Mouse (Mus musculus): ENCODE measurements at regions not wholly inside any gene's neighbourhood (a gene's known extent, or its start where the extent isn't known, plus 50 kb on each side); places are given as distances from the start of the nearest gene placed in this dataset.

DNA sequence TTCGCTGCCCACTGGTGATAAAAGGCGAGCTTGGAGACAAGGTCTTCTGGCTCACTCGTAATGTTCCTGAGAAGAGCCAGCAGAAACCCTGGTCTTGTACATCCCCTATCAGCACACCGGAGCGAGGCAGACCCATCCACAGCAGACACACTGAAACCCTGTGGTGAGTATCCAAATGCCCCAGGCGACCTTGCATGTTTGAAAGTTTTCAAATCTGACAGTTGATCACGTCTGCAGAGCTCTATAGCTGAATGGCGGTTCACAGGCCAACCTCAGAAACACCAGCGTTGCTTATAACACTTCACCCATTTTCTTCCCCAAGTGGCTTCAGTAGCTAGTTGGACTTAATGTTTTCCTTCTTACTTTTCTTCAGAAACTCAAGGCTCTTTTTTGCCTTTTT, 112.6 kb upstream of the Eomes start:
- DNase-seq (ENCODE audit: low spot score, missing footprints): no peak
- Histone ChIP-seq H3K27ac (ENCODE audit: low read depth, low read length) (no peak overlapping the region), H3K9me3 (ENCODE audit: control insufficient read depth, low read length) (no peaks in the 10 kb centered on the region), H3K27me3 (ENCODE audit: control insufficient read depth, insufficient read depth, low read length) (no peaks in the 10 kb centered on the region), H3K4me3 (ENCODE audit: low read depth, low read length) (no peak overlapping the region), H3K4me2 (no peak overlapping the region), H3K4me1 (ENCODE audit: control insufficient read depth, insufficient read depth, low read length) (no peaks in the 10 kb centered on the region), H3K9ac (ENCODE audit: low read length) (no peak overlapping the region), H3K36me3 (ENCODE audit: control insufficient read depth, insufficient read depth, low read length) (no peaks in the 10 kb centered on the region)
- WGBS: 85% methylated on average over 9 of the region's 9 CpGs
- no peak for ATAC-seq (ENCODE audit: low FRiP score)

GRCm38 (mm10) chr9:118367314-118367713, 110.7 kb upstream of the Eomes start:
- Histone ChIP-seq H3K4me2 (no peak overlapping the region), H3K36me3 (ENCODE audit: control insufficient read depth, insufficient read depth, low read length) (no peaks in the 10 kb centered on the region), H3K27ac (ENCODE audit: low read depth, low read length) (no peak overlapping the region), H3K27me3 (ENCODE audit: control insufficient read depth, insufficient read depth, low read length) (no peaks in the 10 kb centered on the region), H3K9ac (ENCODE audit: low read length) (no peak overlapping the region), H3K4me1 (ENCODE audit: control insufficient read depth, insufficient read depth, low read length) (no peaks in the 10 kb centered on the region), H3K9me3 (ENCODE audit: control insufficient read depth, low read length) (no peaks in the 10 kb centered on the region), H3K4me3 (ENCODE audit: low read depth, low read length) (no peak overlapping the region)
- DNase-seq (ENCODE audit: low spot score, missing footprints): no peak
- 96% methylated on average over 4 of the region's 4 CpGs for WGBS
- ATAC-seq (ENCODE audit: low FRiP score): no peak

DNA sequence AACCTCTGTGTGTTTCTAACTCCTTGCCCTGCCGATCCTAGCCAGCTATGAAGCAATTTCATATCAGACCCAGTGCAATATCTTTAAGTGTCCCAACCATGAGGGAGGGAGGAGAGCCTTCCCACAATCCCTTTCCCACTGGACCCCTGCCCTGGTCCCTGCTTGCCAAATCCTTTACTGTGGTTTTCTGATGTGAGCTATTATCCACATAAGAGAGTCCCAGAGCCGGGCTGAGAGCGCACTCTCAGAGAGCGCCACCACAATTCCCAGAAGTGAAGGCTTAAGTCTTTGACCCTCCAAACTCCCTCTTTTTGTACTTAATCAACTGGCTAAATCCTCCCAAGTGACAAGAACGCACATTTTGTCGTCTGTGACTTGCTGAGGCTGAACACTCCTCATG, 107.4 kb upstream of the Eomes start:
- 58% methylated on average over 6 of the region's 6 CpGs for WGBS
- Histone ChIP-seq H3K9ac (ENCODE audit: low read length) (no peak overlapping the region), H3K9me3 (ENCODE audit: control insufficient read depth, low read length) (no peaks in the 10 kb centered on the region), H3K27me3 (ENCODE audit: control insufficient read depth, insufficient read depth, low read length) (no peaks in the 10 kb centered on the region), H3K27ac (ENCODE audit: low read depth, low read length) (no peak overlapping the region), H3K4me1 (ENCODE audit: control insufficient read depth, insufficient read depth, low read length) (no peaks in the 10 kb centered on the region), H3K4me2 (no peak overlapping the region), H3K36me3 (ENCODE audit: control insufficient read depth, insufficient read depth, low read length) (no peaks in the 10 kb centered on the region), H3K4me3 (ENCODE audit: low read depth, low read length) (no peak overlapping the region)
- DNase-seq (ENCODE audit: low spot score, missing footprints) (no peak), ATAC-seq (ENCODE audit: low FRiP score) (no peak)

DNA sequence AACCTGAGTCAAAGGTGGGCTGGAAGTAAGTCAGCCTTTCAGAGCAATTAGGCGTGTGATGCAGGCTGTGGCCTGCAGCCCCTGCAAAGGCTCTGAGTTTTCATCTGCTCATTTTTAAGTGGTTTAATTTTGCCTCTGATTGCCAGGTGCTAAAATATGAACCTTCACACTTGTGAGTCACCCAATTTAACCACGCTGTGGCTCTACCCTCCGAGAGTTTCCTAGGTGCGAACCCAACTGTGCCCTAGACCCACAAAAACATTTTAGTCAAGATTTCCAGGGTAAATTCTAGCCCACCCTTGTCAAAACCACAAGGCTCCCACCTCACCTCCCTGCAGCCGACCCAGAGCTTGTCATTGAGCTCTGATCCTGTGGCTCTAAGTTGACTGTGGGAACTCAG, 103.3 kb upstream of the Eomes start:
- no peak overlapping the region for H3K4me3 ChIP-seq (ENCODE audit: low read depth, low read length)
- H3K9me3 ChIP-seq (ENCODE audit: control insufficient read depth, low read length): no peaks in the 10 kb centered on the region
- H3K4me2 ChIP-seq: no peak overlapping the region
- DNase-seq (ENCODE audit: low spot score, missing footprints): no peak
- ATAC-seq (ENCODE audit: low FRiP score): no peak
- H3K27ac ChIP-seq (ENCODE audit: low read depth, low read length): no peak overlapping the region
- WGBS: 84% methylated on average over 5 of the region's 5 CpGs
- H3K4me1 ChIP-seq (ENCODE audit: control insufficient read depth, insufficient read depth, low read length): no peaks in the 10 kb centered on the region
- H3K36me3 ChIP-seq (ENCODE audit: control insufficient read depth, insufficient read depth, low read length): no peaks in the 10 kb centered on the region
- H3K9ac ChIP-seq (ENCODE audit: low read length): no peak overlapping the region
- H3K27me3 ChIP-seq (ENCODE audit: control insufficient read depth, insufficient read depth, low read length): no peaks in the 10 kb centered on the region

GRCm38 (mm10) chr9:118379055-118379454, 99.0 kb upstream of the Eomes start:
- ATAC-seq (ENCODE audit: low FRiP score): no peak

GRCm38 (mm10) chr9:118382532-118382931, 95.5 kb upstream of the Eomes start:
- Histone ChIP-seq H3K27me3 (ENCODE audit: control insufficient read depth, insufficient read depth, low read length) (0 out of 2 replicates have a peak, but pooled peaks cover 2% of the 10 kb centered on the region), H3K4me2 (no peak overlapping the region), H3K4me3 (ENCODE audit: low read depth, low read length) (no peak overlapping the region), H3K36me3 (ENCODE audit: control insufficient read depth, insufficient read depth, low read length) (no peaks in the 10 kb centered on the region), H3K9ac (ENCODE audit: low read length) (no peak overlapping the region), H3K9me3 (ENCODE audit: control insufficient read depth, low read length) (no peaks in the 10 kb centered on the region), H3K27ac (ENCODE audit: low read depth, low read length) (no peak overlapping the region), H3K4me1 (ENCODE audit: control insufficient read depth, insufficient read depth, low read length) (no peaks in the 10 kb centered on the region)
- ATAC-seq (ENCODE audit: low FRiP score): no peak
- WGBS: 92% methylated on average over 3 of the region's 3 CpGs
- DNase-seq (ENCODE audit: low spot score, missing footprints): no peak

More at GRCm38 (mm10) chr9:118379055-118379454, 99.0 kb upstream of the Eomes start:
- Histone ChIP-seq H3K4me2 (no peak overlapping the region), H3K4me3 (ENCODE audit: low read depth, low read length) (no peak overlapping the region), H3K27me3 (ENCODE audit: control insufficient read depth, insufficient read depth, low read length) (no peaks in the 10 kb centered on the region), H3K27ac (ENCODE audit: low read depth, low read length) (no peak overlapping the region), H3K36me3 (ENCODE audit: control insufficient read depth, insufficient read depth, low read length) (no peaks in the 10 kb centered on the region), H3K9me3 (ENCODE audit: control insufficient read depth, low read length) (no peaks in the 10 kb centered on the region), H3K9ac (ENCODE audit: low read length) (no peak overlapping the region), H3K4me1 (ENCODE audit: control insufficient read depth, insufficient read depth, low read length) (no peaks in the 10 kb centered on the region)
- DNase-seq (ENCODE audit: low spot score, missing footprints): no peak
- 34% methylated on average over 6 of the region's 6 CpGs for WGBS

GRCm38 (mm10) chr9:118384610-118385009, 93.4 kb upstream of the Eomes start:
- Histone ChIP-seq H3K9me3 (ENCODE audit: control insufficient read depth, low read length) (no peaks in the 10 kb centered on the region), H3K9ac (ENCODE audit: low read length) (no peak overlapping the region), H3K36me3 (ENCODE audit: control insufficient read depth, insufficient read depth, low read length) (no peaks in the 10 kb centered on the region), H3K4me2 (no peak overlapping the region), H3K27me3 (ENCODE audit: control insufficient read depth, insufficient read depth, low read length) (peaks cover 6% of the 10 kb centered on the region; the same call in 1 of the 2 replicates), H3K4me1 (ENCODE audit: control insufficient read depth, insufficient read depth, low read length) (no peaks in the 10 kb centered on the region; the same call in 1 of the 2 replicates), H3K27ac (ENCODE audit: low read depth, low read length) (no peak overlapping the region), H3K4me3 (ENCODE audit: low read depth, low read length) (no peak overlapping the region)
- ATAC-seq (ENCODE audit: low FRiP score) (no peak), DNase-seq (ENCODE audit: low spot score, missing footprints) (no peak)
- 52% methylated on average over 2 of the region's 2 CpGs for WGBS

DNA sequence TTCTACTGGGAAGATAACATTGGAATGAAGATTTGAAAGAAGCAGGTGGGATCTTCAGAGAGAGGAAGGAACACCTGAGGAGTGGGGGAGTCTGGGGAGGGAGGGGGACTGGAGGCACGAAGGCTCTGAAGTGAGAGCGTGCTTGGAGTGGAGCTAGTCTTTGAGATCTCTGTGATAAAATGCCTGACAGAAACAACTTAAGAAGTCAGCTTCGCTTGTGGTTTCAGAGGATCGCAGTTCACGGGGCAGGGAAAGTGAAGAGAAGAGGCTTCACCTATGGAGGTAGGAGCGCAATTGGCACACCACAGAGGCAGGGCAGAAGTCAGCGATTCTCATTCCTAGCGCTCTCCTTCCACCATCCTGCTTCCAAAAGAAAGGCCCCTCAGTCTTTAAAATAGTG, 90.4 kb upstream of the Eomes start:
- H3K4me3 ChIP-seq (ENCODE audit: low read depth, low read length): no peak overlapping the region
- ATAC-seq (ENCODE audit: low FRiP score) (no peak), DNase-seq (ENCODE audit: low spot score, missing footprints) (no peak)
- WGBS: 52% methylated on average over 8 of the region's 8 CpGs
- no peaks in the 10 kb centered on the region for H3K9me3 ChIP-seq (ENCODE audit: control insufficient read depth, low read length)
- no peaks in the 10 kb centered on the region for H3K36me3 ChIP-seq (ENCODE audit: control insufficient read depth, insufficient read depth, low read length)
- H3K27ac ChIP-seq (ENCODE audit: low read depth, low read length): no peak overlapping the region
- H3K27me3 ChIP-seq (ENCODE audit: control insufficient read depth, insufficient read depth, low read length): peaks cover 7% of the 10 kb centered on the region; the same call in 1 of the 2 replicates
- H3K4me2 ChIP-seq: no peak overlapping the region
- H3K4me1 ChIP-seq (ENCODE audit: control insufficient read depth, insufficient read depth, low read length): no peaks in the 10 kb centered on the region; the same call in 1 of the 2 replicates
- H3K9ac ChIP-seq (ENCODE audit: low read length): no peak overlapping the region

DNA sequence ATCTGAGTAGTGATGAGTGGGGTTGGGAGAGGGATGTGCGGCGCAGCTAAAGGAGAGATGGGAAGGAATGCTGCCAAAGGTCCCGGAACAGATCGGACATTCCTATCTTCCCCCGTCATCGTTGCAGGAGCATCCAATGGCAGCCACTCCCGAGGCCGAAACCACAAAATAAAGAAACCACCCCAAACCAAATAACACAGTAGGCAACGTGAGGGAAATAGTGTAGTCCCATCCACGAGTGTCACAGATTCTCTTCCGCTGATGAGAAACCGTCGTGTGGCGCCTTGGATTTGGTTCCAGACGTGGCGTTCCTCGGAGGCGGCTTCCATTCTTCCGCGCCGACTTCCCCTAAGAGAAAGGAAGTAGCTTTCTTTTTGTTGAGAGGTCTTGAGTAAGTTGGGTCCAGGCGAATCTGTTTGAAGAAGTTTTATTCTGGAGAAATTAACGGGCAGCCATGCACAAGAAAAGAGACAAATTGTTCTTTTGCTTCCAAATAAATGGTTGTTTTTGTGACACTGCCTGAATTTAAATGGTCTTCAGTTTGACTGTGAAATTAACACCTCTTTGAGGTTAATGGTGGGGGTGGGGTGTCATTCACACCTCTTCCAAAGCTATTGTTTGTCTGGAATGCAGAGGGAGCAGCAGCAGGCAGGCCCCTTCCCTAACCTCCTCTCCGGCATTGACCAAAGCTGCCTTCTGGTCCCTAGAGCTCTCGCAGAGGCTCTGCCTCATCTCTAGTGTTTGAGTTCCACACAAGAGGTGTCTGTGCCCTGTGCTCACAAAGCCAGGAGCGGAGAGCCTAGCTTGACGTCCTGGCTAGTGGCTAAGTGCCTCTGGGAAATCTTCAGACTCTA, 88.3 kb upstream of the Eomes start:
- H3K27ac ChIP-seq (ENCODE audit: low read depth, low read length): no peak overlapping the region
- ATAC-seq (ENCODE audit: low FRiP score) (no peak), DNase-seq (ENCODE audit: low spot score, missing footprints) (peak; percentile 93)
- H3K9ac ChIP-seq (ENCODE audit: low read length): peak overlapping the region; percentile 39; the same call in 1 of the 2 replicates
- H3K4me1 ChIP-seq (ENCODE audit: control insufficient read depth, insufficient read depth, low read length): no peaks in the 10 kb centered on the region; the same call in 1 of the 2 replicates
- H3K27me3 ChIP-seq (ENCODE audit: control insufficient read depth, insufficient read depth, low read length): peaks cover 7% of the 10 kb centered on the region; the same call in 1 of the 2 replicates
- H3K4me3 ChIP-seq (ENCODE audit: low read depth, low read length): peak overlapping the region; percentile 24; the same call in 1 of the 2 replicates
- no peaks in the 10 kb centered on the region for H3K36me3 ChIP-seq (ENCODE audit: control insufficient read depth, insufficient read depth, low read length)
- no peaks in the 10 kb centered on the region for H3K9me3 ChIP-seq (ENCODE audit: control insufficient read depth, low read length)
- 4% methylated on average over 27 of the region's 27 CpGs for WGBS
- H3K4me2 ChIP-seq: peak overlapping the region; percentile 44

Data from midbrain, embryonic 11.5 days (tissue).